Mouse (Mus musculus): Measurements from ENCODE around the gene Rtf1. TPM values are rescaled to one million over a fixed set of nuclear protein-coding genes. Genes with fewer than 3 reads are reported as not detected.

Gene Rtf1
- polyA plus RNA-seq, 2 experiments from 2014 or later, result 32.4 to 44.1 TPM

Other genes starting within 250 kb of the Rtf1 start
- 1 to 10 TPM; 7.0 to 7.1 TPM for gene Ino80, start 197.4 kb upstream of the Rtf1 start, polyA plus RNA-seq (2017; shearing (Covaris generic))
- gene Exd1, start 127.4 kb upstream of the Rtf1 start, polyA plus RNA-seq (2017; shearing (Covaris generic)), result under 1 TPM in 1 of 2 experiments, not detected in 1; 0.11 TPM
- gene Chp1, start 127.4 kb upstream of the Rtf1 start, polyA plus RNA-seq (2017; shearing (Covaris generic)), result 10 to 100 TPM; 84.5 to 98.6 TPM
- gene Nusap1, start 56.8 kb upstream of the Rtf1 start, polyA plus RNA-seq (2017; shearing (Covaris generic)), result 10 to 100 TPM; 39.2 to 40.2 TPM
- gene Oip5, start 56.6 kb upstream of the Rtf1 start, polyA plus RNA-seq (2017; shearing (Covaris generic)), result 10 to 100 TPM in 1 of 2 experiments, 1 to 10 TPM in 1; 7.9 to 10.1 TPM
- 10 to 100 TPM; 24.0 to 29.3 TPM for gene Ndufaf1, start 12.2 kb upstream of the Rtf1 start, polyA plus RNA-seq (2017; shearing (Covaris generic))
- under 1 TPM in 1 of 2 experiments, not detected in 1; 0.61 TPM for gene Itpka, start 67.3 kb downstream of the Rtf1 start, polyA plus RNA-seq (2017; shearing (Covaris generic))
- gene Ltk, start 85.4 kb downstream of the Rtf1 start, polyA plus RNA-seq (2017; shearing (Covaris generic)), result not detected
- gene Rpap1, start 112.5 kb downstream of the Rtf1 start, polyA plus RNA-seq (2017; shearing (Covaris generic)), result 10 to 100 TPM in 1 of 2 experiments, 1 to 10 TPM in 1; 10.0 to 18.1 TPM
- 1 to 10 TPM; 1.6 to 3.2 TPM for gene Tyro3, start 122.7 kb downstream of the Rtf1 start, polyA plus RNA-seq (2017; shearing (Covaris generic))
- gene Mga, start 222.2 kb downstream of the Rtf1 start, polyA plus RNA-seq (2017; shearing (Covaris generic)), result 10 to 100 TPM; 30.4 to 32.7 TPM

Data from activated CD4-positive, CD25-positive, alpha-beta regulatory T cell, adult 4 months (primary cell).